Mouse (Mus musculus) lung, adult 2 months (tissue): Measurements from ENCODE around the gene Chac1.

ENCODE experiments used
- CTCF ChIP-seq: fragments of 200-500 bp; IDR thresholded peaks from 2 replicates; pipeline ENCODE4 v1.5.1; 2011; ENCODE audit warnings: mild to moderate bottlenecking, low read length, control low read depth; ENCODE audit not compliant: insufficient read depth
- POLR2A ChIP-seq: fragments of 200-500 bp; IDR thresholded peaks from 2 replicates; pipeline ENCODE4 v1.6.1; 2011; ENCODE audit warnings: low read depth, mild to moderate bottlenecking, control low read depth, low read length, borderline replicate concordance; ENCODE audit errors: extremely low read depth

DNA sequence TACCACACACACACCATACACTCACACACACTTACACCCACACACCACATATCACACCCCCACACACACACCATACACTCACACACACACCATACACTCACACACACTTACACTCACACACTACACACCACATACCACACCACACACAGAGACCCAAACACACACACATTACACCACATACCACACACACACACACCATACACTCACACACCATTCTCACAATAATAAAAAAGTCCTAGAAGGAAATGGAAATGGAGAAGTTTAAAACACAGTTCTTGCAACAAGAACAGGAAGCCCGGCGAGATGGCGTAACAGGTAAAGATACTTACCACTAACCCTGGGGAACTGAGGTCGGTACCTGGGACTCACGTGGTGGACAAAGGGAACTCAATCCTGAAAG lies 5.8 kb downstream of the Chac1 start:
- no peak for TF ChIP-seq CTCF
- no peak for TF ChIP-seq POLR2A
